Mouse (Mus musculus): Measurements from ENCODE around the gene Pcgf1.

Gene Pcgf1

DNA sequence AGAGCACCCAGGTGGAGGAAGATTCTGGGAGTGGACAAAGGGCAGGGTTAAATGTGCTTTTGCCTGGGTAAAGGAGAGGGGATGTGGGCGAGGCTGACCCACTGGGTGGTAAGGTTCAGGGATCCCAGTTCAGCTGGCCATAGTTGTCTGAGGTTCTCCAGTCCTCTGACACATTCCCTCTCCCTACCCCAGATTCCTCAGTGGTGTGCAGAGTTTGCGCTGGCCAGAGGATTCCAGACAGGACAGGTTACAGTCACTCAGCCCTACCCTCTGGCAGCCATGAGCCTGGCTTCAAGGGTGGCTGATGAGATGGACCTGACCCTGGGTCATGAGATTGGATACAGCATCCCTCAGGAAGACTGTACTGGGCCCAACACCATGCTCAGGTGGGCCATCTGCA, 18.9 kb upstream of the Pcgf1 start:
- CTCF ChIA-PET: interaction anchor here (0.6 kb wide), 1 partner anchor 58 kb away, joined by 4 read pairs; no protein-coding TSS in a partner anchor

DNA sequence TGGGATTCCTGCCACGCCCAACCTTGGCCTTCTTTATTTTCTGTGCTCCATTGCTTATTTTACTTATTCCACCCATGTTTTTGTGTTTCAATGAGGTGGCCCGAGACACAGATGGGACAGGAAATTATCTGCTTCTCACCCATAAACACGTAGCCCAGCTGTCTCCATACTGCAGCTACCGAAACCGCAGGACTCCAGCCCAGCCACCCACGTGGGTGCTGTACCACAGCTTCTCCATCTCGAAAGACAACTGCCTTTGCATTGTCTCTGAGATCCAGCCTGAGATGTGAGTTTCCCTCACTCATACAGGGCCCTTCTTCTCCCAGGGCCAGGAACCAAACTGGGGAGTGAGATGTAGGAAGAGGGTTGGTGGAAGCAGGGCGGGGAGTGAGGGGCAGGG, 11.7 kb upstream of the Pcgf1 start:
- CTCF ChIA-PET: no interaction called here

DNA sequence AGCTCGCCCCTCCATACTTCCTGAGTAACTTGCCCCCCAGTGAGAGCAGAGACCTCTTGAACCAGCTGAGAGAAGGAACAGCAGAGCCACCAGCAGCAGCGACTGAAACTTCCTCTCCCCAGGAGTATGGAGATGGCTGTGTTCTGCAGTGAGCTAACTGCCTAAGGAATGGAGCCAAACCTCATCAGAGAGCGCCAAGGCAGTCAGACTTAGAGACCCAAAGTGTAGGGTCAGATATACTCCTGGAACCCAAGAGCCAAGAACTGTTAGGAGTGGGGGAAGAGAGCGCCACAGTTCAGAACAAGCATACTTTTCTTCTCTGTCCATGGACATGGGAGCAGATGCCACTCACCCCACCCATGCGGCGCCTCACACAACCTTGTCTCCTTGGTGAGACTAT, 11.2 kb upstream of the Pcgf1 start:
- CTCF ChIA-PET: interaction anchor here (0.6 kb wide), 1 partner anchor 42 kb away, joined by 3 read pairs; the partner anchor contains the start of gene Mrpl53

DNA sequence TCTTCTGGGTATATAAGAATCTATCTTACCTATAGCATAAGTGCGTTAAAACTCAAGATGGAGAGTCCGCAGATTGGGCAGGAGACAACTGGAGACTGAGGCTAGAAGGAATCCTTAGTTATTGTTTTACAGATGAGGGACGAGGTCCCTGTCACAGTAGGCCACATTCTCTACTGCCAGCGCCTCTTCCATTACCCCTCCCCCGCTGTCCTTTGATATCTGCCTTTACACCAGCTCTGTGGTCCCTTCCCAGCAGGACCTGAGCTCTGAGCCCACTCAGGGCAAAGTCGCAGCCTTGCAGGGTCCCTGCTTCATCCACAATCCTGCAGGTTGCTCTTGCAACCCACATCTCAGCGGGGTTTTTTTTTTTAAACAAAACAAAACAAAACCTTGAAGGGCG, 9.4 kb upstream of the Pcgf1 start:
- CTCF ChIA-PET: no interaction called here

GRCm38 (mm10) chr6:83068706-83069487, 8.8 kb upstream of the Pcgf1 start:
- CTCF ChIA-PET: no interaction called here

DNA sequence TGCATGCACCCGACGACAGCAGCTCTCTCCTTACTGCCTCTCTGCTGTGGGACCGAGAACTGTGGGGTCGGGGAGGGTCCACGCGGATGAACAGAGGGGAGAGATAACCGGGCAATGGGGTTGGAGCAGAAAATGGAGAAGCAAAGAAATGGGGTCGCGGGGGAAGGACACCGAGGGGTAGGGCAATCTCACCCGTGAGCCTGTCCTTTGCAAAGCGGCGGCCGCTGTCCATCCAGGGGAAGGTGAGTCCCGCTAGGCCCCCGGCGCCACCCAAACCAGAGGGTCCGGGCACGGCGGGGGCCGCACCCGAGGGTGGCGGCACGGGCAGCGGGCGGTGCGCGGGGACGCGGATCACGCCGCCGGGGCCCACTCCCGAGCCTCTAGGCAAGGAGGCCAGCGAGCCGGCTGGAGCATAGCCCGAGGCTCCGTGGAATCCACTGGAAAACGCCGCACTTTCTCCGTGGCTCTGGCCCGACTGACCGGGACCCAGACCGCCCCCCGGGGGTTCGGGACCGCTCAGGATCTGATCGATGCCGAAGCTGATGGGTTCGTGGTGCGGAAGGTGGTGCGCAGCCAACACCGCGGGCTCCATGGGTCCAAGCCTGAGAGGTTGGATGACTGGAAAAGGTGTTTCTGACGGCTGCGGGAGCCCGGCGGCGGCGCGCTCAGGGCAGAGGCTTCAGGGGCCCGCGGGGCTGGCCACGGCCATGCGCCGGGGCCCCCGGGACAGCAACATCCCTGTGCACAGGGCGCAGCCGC, 8.0 kb upstream of the Pcgf1 start:
- CTCF ChIA-PET: interaction anchor here (2.1 kb wide), 1 partner anchor 73 kb away, joined by 7 read pairs; no protein-coding TSS in a partner anchor

GRCm38 (mm10) chr6:83070247-83070310, 7.6 kb upstream of the Pcgf1 start, which contains the start of gene Tlx2:
TSS of gene Tlx2 (minus strand) at chr6:83070293.
- CTCF ChIA-PET: interaction anchor here (2.1 kb wide), 1 partner anchor 73 kb away, joined by 7 read pairs; no protein-coding TSS in a partner anchor

GRCm38 (mm10) chr6:83070311-83071219, 7.1 kb upstream of the Pcgf1 start:
- CTCF ChIA-PET: interaction anchor here (2.1 kb wide), 1 partner anchor 74 kb away, joined by 7 read pairs; no protein-coding TSS in a partner anchor

DNA sequence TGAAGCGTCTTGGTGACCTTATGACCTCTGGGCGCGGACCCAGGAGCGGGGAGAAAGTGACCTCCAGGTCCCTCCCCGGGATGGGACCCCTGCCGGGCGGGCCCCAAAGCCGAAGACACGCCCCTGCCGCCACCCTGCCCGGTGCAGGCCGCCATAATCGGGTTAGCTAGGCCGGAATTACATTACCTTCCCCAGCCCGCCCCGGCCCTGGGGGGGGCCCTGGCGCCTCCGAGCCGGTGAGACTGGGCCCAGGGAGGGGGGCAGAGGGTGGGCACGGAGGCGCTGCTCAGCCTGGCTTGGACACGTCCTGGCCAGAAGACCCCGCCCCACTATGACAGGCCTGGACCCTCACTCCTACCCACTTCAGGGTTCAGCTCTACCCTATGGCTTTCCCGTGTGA, 6.4 kb upstream of the Pcgf1 start:
- CTCF ChIA-PET: interaction anchor here (2.1 kb wide), 1 partner anchor 74 kb away, joined by 7 read pairs; no protein-coding TSS in a partner anchor

DNA sequence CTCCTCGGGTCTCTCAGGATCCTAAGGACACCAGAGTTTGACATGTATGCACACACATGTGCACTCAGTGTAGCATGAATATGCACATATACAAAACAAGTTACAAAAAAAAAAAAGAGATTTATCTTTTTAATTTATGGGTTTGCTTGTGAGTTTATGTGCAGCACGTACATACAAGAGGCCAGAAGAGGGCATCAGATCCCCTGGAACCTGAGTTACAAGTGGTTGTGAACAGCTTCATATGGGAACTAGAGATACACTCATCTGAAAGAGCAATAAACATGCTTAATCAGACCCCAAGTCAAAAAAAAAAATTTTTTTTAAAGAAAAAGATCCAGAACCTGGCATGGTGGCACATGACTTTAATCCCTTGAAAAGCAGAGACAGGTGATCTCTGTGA, 2.7 kb upstream of the Pcgf1 start:
- CTCF ChIA-PET: interaction anchor here (0.6 kb wide), 1 partner anchor 22 kb away, joined by 6 read pairs; no protein-coding TSS in a partner anchor

- CTCF ChIA-PET: interaction anchor here (0.5 to 1.3 kb wide), 5 partner anchors 23 to 140 kb away, joined by 3 to 8 read pairs (median 4); partner anchors contain the start of genes Aup1, Ccdc142, Gm42688 and Htra2
These were observed 722 bp downstream of the Pcgf1 start for GRCm38 (mm10) chr6:83078324-83078858.

GRCm38 (mm10) chr6:83080210-83080609, 2.5 kb downstream of the Pcgf1 start:
- CTCF ChIA-PET: no interaction called here

GRCm38 (mm10) chr6:83083497-83083896, 5.8 kb downstream of the Pcgf1 start:
- CTCF ChIA-PET: no interaction called here

DNA sequence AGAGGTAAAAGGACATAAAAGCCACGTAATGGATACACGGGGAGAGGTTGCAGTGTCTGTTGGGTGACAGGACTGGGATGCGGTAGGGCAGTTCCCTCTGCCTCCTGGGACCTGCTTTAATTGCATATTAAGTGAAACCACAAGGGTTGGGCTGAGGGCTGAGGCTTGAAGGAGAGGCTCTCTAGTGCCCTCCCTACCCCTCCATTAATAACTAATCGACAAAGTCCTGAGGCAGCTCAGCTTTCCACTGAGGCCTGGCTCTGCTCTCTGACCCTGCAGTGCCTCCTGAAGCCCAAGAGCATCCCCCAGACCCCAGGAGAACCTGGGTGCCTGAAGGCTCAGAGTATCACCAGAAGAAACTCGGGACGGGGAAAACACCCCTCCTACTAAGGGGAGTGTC, 6.8 kb downstream of the Pcgf1 start:
- CTCF ChIA-PET: no interaction called here

- CTCF ChIA-PET: no interaction called here
These were observed 8.7 kb downstream of the Pcgf1 start, which contains the start of gene Lbx2 for GRCm38 (mm10) chr6:83086121-83087035. TSS of gene Lbx2 (plus strand) at chr6:83086367.

DNA sequence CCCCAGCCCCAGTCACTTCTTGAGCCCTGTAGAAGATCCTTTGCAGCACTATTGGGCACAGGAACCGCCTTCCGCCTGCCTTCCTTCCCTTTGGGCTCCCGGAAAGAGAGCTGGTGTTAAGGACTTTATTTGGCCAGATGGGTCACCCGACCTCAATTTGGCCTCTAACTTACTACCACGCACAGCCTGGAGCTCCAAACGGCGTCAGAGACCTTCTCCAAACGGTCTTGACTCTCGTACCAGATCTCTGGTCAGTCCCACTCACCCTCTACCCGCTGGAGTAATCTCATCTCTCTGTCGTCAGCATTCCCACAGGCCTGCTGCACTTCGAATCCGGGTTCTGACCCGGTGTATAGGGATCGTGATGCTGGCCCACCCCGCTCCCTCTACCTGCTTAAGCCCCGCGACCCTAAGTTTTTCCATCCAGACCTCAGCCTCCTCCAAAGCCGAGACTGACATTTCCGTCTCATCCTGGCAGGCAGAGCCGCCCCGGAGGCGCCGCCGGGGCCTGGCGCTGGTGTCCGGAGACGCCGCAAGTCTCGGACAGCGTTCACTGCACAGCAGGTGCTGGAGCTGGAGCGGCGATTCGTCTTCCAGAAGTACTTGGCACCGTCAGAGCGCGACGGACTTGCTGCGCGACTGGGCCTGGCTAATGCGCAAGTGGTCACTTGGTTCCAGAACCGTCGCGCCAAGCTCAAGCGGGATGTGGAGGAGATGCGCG, 9.7 kb downstream of the Pcgf1 start:
- CTCF ChIA-PET: no interaction called here

- CTCF ChIA-PET: no interaction called here
These were observed 10.2 kb downstream of the Pcgf1 start for GRCm38 (mm10) chr6:83087926-83088260.

DNA sequence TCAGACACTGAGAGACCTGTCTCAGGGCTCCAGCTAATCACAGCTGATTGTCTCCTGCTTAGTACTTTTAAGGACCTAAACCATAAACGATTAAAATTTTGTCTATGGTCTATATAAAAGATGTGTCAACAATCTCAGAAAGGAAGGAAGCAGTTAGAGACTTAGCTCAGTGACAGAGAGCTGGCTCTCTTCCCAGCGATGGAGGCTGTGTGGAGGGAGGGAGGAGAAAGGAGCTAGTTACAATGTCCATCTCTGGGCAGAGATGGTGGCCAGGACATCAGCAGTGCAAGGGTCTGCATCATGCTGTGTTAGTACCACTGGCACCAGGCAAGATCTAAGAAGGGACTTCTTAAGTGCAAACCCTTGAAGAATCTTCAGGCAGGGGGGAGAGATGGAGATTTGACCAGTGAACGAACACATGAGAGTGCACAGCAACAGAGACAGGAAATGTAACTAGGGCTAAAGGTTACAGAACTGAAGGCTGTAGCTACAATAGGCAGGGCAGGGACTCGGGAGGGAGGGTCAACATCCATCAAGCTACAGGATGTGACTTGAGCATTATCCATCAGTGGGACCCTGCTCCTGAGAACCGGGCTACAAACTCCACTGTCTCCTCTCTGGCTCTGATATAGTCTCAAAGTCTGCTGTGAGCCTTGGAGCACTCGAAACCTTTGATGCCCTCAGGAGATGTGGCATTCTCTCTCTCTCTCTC, 14.9 kb downstream of the Pcgf1 start:
- CTCF ChIA-PET: no interaction called here

- CTCF ChIA-PET: no interaction called here
These were observed 18.3 kb downstream of the Pcgf1 start for GRCm38 (mm10) chr6:83095968-83096367.

Data from spleen, embryonic (tissue).